Mouse (Mus musculus) gonadal fat pad, adult 2 months (tissue): ENCODE data around the gene Gm27021. TPM values are rescaled to one million over a fixed set of nuclear protein-coding genes. Genes with fewer than 3 reads are reported as not detected.
"Not testable (repeated sequence)": the region's sequence is repeated elsewhere in the genome, so short reads cannot be mapped to it uniquely, and the experiment has no call there.

Experiments
- DNase-seq: peaks from one replicate; pipeline ENCODE4 v3.0.0-alpha.2; 2012; ENCODE audit warnings: low read depth
- polyA plus RNA-seq: library from polyadenylated mRNA; depleted of rRNA; stranded (reverse); fragments of >200 nt; gene quantifications from 2 replicates; pipeline ENCODE4 v1.2.3, GENCODE M21; 2012

Gm27021 gene
- polyA plus RNA-seq, 1 experiment, result 0.53 TPM

GRCm38 (mm10) chr8:120685591-120685990, 17.7 kb upstream of the Gm27021 start:
- DNase-seq, result no peak

GRCm38 (mm10) chr8:120685097-120685496, 17.2 kb upstream of the Gm27021 start:
- no peak for DNase-seq

GRCm38 (mm10) chr8:120684082-120684481, 16.2 kb upstream of the Gm27021 start:
- no peak for DNase-seq

- DNase-seq, result no peak
Observed at GRCm38 (mm10) chr8:120683602-120684001, 15.7 kb upstream of the Gm27021 start.

- DNase-seq, result no peak
Observed at GRCm38 (mm10) chr8:120681113-120681512, 13.2 kb upstream of the Gm27021 start.

- DNase-seq, result not testable (repeated sequence)
Observed at GRCm38 (mm10) chr8:120680405-120680804, 12.5 kb upstream of the Gm27021 start.

GRCm38 (mm10) chr8:120679629-120680387, 11.9 kb upstream of the Gm27021 start:
- DNase-seq, result no peak

GRCm38 (mm10) chr8:120678447-120678846, 10.6 kb upstream of the Gm27021 start:
- DNase-seq, result no peak

- no peak for DNase-seq
Observed at GRCm38 (mm10) chr8:120675718-120676117, 7.8 kb upstream of the Gm27021 start.

- DNase-seq, result no peak
Observed at GRCm38 (mm10) chr8:120673298-120673697, 5.4 kb upstream of the Gm27021 start.

- no peak for DNase-seq
Observed at GRCm38 (mm10) chr8:120672626-120673229, 4.8 kb upstream of the Gm27021 start.

- DNase-seq, result no peak
Observed at GRCm38 (mm10) chr8:120671775-120672174, 3.9 kb upstream of the Gm27021 start.

GRCm38 (mm10) chr8:120668374-120668905, 561 bp upstream of the Gm27021 start, which contains the start of gene Emc8:
Gene Emc8, minus strand, starts transcription at chr8:120668573.
- DNase-seq, result no peak

GRCm38 (mm10) chr8:120666807-120667470, 940 bp downstream of the Gm27021 start:
- no peak for DNase-seq

- no peak for DNase-seq
Observed at GRCm38 (mm10) chr8:120665726-120666455, 2.0 kb downstream of the Gm27021 start.

GRCm38 (mm10) chr8:120664566-120664965, 3.3 kb downstream of the Gm27021 start:
- no peak for DNase-seq

GRCm38 (mm10) chr8:120657415-120657814, 10.5 kb downstream of the Gm27021 start:
- no peak for DNase-seq

GRCm38 (mm10) chr8:120656322-120657052, 11.4 kb downstream of the Gm27021 start:
- DNase-seq, result no peak

GRCm38 (mm10) chr8:120647532-120647931, 20.3 kb downstream of the Gm27021 start, which contains the start of gene 1190005I06Rik:
Gene 1190005I06Rik, minus strand, starts transcription at chr8:120647632.
- no peak for DNase-seq

GRCm38 (mm10) chr8:120644663-120645062, 23.2 kb downstream of the Gm27021 start:
- DNase-seq, result no peak
